Mouse (Mus musculus): ENCODE data around the gene Gm42791.

GRCm38 (mm10) chr5:148912262-148912661 is 82.7 kb downstream of the Gm42791 start:
- TF ChIP-seq CTCF (IDR thresholded peaks at IDR 0.05; ENCODE audit: control insufficient read depth, insufficient read depth, low read length) (no peak), POLR2A (IDR thresholded peaks at IDR 0.05; ENCODE audit: borderline replicate concordance, control insufficient read depth, low read depth, low read length) (no peak)

Measured in bone marrow, adult 2 months (tissue).